Mouse (Mus musculus): ENCODE results near the gene Opcml.

DNA sequence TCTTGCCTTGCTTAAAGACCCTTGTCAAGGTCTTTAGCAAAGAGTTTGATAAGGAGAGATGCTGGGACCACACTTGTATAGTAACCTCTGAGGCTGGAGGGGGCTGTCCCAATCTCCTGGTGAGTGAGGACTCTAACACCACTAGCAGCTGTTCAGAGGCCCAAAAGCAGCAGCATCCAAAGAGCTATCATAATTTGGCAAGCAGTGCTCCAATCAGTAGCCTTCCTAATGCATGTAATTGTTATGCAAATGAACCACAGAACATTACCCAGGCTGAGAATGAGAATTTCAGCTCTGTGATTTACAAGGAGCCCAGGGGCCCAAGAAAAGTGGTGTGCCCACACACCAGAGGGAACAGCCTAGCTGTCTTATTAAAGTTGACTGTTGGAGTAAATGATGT is 564.4 kb downstream of the Opcml start:
- no peak for TF ChIP-seq CTCF (conservative IDR thresholded peaks at IDR 0.05; ENCODE audit: low read length)
- no peak for TF ChIP-seq NANOG (IDR thresholded peaks at IDR 0.05; ENCODE audit: borderline replicate concordance, low read length)
